Mouse (Mus musculus) CH12.LX (cell line): ENCODE data around the gene Gzmm. TPM values are rescaled to one million over a fixed set of nuclear protein-coding genes. Genes with fewer than 3 reads are reported as not detected.

ENCODE experiments used
- DNase-seq: peaks from one replicate; pipeline ENCODE4 v3.0.0-alpha.2; 2013; ENCODE audit errors: extremely low read depth
- H3K27ac ChIP-seq: 2 replicates; pipeline ENCODE4 v1.5.1; 2012; ENCODE audit warnings: low read depth, mild to moderate bottlenecking, control low read depth, moderate library complexity; ENCODE audit not compliant: insufficient read depth
- H3K27me3 ChIP-seq: replicated peaks from 2 replicates; pipeline ENCODE3; 2012; ENCODE audit warnings: inconsistent platforms
- H3K36me3 ChIP-seq, 2 experiments: replicated peaks in 1 of 2; 2 replicates each; pipeline versions ENCODE3 to v1.6.1; 2012; ENCODE audit warnings: inconsistent platforms in 1 of 2, low read length in 1 of 2, mild to moderate bottlenecking in 1 of 2, mixed read lengths in 1 of 2, moderate library complexity in 1 of 2; ENCODE audit not compliant: control insufficient read depth in 1 of 2, insufficient read depth in 1 of 2
- H3K4me1 ChIP-seq, 2 experiments: 2 replicates each; pipeline ENCODE4 v1.6.1; 2012; ENCODE audit warnings: inconsistent platforms in 1 of 2, moderate library complexity in 1 of 2; ENCODE audit not compliant: insufficient read depth in 2 of 2, control insufficient read depth in 1 of 2
- H3K4me2 ChIP-seq: 2 replicates; pipeline ENCODE4 v1.6.1; 2012; ENCODE audit warnings: low read depth, mild to moderate bottlenecking, control low read depth; ENCODE audit not compliant: poor library complexity, insufficient read depth, severe bottlenecking
- H3K4me3 ChIP-seq, 3 experiments: fragments of 150-350 bp in 1 of 3; sonication (generic) in 1 of 3; replicated peaks in 1 of 3; 2 replicates each; pipeline versions ENCODE3 to v1.5.1; 2011 to 2012; ENCODE audit warnings: low read depth in 2 of 3, low read length in 2 of 3, mild to moderate bottlenecking in 2 of 3, moderate library complexity in 2 of 3, control low read depth in 1 of 3, improper control_type of control experiment in 1 of 3, inconsistent platforms in 1 of 3, mixed read lengths in 1 of 3; ENCODE audit not compliant: poor library complexity in 1 of 3
- H3K79me2 ChIP-seq: replicated peaks from 2 replicates; pipeline ENCODE4 v1.6.1; 2012; ENCODE audit warnings: mild to moderate bottlenecking, moderate library complexity; ENCODE audit not compliant: control insufficient read depth, poor library complexity, insufficient read depth, severe bottlenecking; ENCODE audit errors: extremely low read depth
- H3K9ac ChIP-seq: 2 replicates; pipeline ENCODE4 v1.6.1; 2012; ENCODE audit warnings: low read depth, mild to moderate bottlenecking, control low read depth, moderate library complexity; ENCODE audit not compliant: insufficient read depth
- H3K9me3 ChIP-seq: replicated peaks from 2 replicates; pipeline ENCODE3; 2012; ENCODE audit warnings: low read length, inconsistent platforms, mixed read lengths
- BHLHE40 ChIP-seq: IDR thresholded peaks from 2 replicates; pipeline ENCODE4 v1.6.1; 2011; ENCODE audit warnings: mild to moderate bottlenecking, low read depth, low read length, improper control_type of control experiment
- CHD1 ChIP-seq: IDR thresholded peaks from 2 replicates; pipeline ENCODE4 v1.6.1; 2012; ENCODE audit warnings: low read depth, low read length, improper control_type of control experiment, inconsistent platforms
- E2F4 ChIP-seq: IDR thresholded peaks from 2 replicates; pipeline ENCODE4 v1.6.1; 2011; ENCODE audit warnings: low read depth, low read length, improper control_type of control experiment; ENCODE audit not compliant: insufficient replicate concordance
- EP300 ChIP-seq: IDR thresholded peaks from 2 replicates; pipeline ENCODE4 v1.6.1; 2011; ENCODE audit warnings: low read length, improper control_type of control experiment
- JUN ChIP-seq: IDR thresholded peaks from 2 replicates; pipeline ENCODE4 v1.6.1; 2011; ENCODE audit warnings: low read depth, mild to moderate bottlenecking, low read length, improper control_type of control experiment, moderate library complexity; ENCODE audit not compliant: insufficient read depth
- MAFK ChIP-seq: IDR thresholded peaks from 2 replicates; pipeline ENCODE4 v1.6.1; 2011; ENCODE audit warnings: low read length, improper control_type of control experiment; ENCODE audit not compliant: insufficient replicate concordance
- MAX ChIP-seq: IDR thresholded peaks from 2 replicates; pipeline ENCODE4 v1.6.1; 2011; ENCODE audit warnings: low read length, improper control_type of control experiment
- MEF2A ChIP-seq: IDR thresholded peaks from 2 replicates; pipeline ENCODE4 v1.6.1; 2014; ENCODE audit warnings: low read depth, mild to moderate bottlenecking, inconsistent platforms, low read length, improper control_type of control experiment, borderline replicate concordance
- MXI1 ChIP-seq: IDR thresholded peaks from 2 replicates; pipeline ENCODE4 v1.6.1; 2011; ENCODE audit warnings: mild to moderate bottlenecking, low read depth, low read length, improper control_type of control experiment
- MYC ChIP-seq: IDR thresholded peaks from 2 replicates; pipeline ENCODE4 v1.6.1; 2011; ENCODE audit warnings: low read depth, mild to moderate bottlenecking, improper control_type of control experiment, low read length
- NELFE ChIP-seq: IDR thresholded peaks from 2 replicates; pipeline ENCODE4 v1.6.1; 2011; ENCODE audit warnings: low read depth, low read length, improper control_type of control experiment
- RAD21 ChIP-seq: IDR thresholded peaks from 2 replicates; pipeline ENCODE4 v1.6.1; 2011; ENCODE audit warnings: low read depth, mild to moderate bottlenecking, low read length, improper control_type of control experiment, moderate library complexity
- RCOR1 ChIP-seq: conservative IDR thresholded peaks from 2 replicates; pipeline ENCODE4 v1.6.1; 2012; ENCODE audit warnings: low read depth, mild to moderate bottlenecking, inconsistent platforms, low read length, improper control_type of control experiment
- TCF12 ChIP-seq: IDR thresholded peaks from 2 replicates; pipeline ENCODE4 v1.6.1; 2014; ENCODE audit warnings: low read depth, mild to moderate bottlenecking, inconsistent platforms, low read length, improper control_type of control experiment
- USF2 ChIP-seq: conservative IDR thresholded peaks from 2 replicates; pipeline ENCODE4 v1.6.1; 2011; ENCODE audit warnings: low read depth, low read length, improper control_type of control experiment
- ZMIZ1 ChIP-seq: IDR thresholded peaks from 2 replicates; pipeline ENCODE4 v1.6.1; 2012; ENCODE audit warnings: low read depth, mild to moderate bottlenecking, inconsistent platforms, low read length, improper control_type of control experiment
- ZNF384 ChIP-seq: IDR thresholded peaks from 2 replicates; pipeline ENCODE4 v1.6.1; 2012; ENCODE audit warnings: low read depth, low read length, improper control_type of control experiment, inconsistent platforms
- dilution Hi-C: fragments of 300-500 bp; cut with MboI; formaldehyde crosslinking; loops from 2 replicates; pipeline ENCODE4 v1.14.3; 2020; ENCODE audit warnings: low sequenced_read_pairs; ENCODE audit not compliant: extremely low pct_unique_long_range_greater_than_20kb, extremely low pct_ligation_motif_present
- in situ Hi-C: fragments of 300-500 bp; cut with MboI; formaldehyde crosslinking; loops from 3 replicates; pipeline ENCODE4 v1.14.3; 2019; ENCODE audit warnings: low sequenced_read_pairs, low pct_ligation_motif_present, low pct_unique_long_range_greater_than_20kb, mixed read lengths
- polyA plus RNA-seq: library from polyadenylated mRNA; unstranded; fragments of >175 nt; gene quantifications from 2 replicates; pipeline ENCODE4 v1.2.1, GENCODE M21; 2012; ENCODE audit warnings: low read depth; ENCODE audit not compliant: insufficient read length
- total RNA-seq, 2 experiments: library from RNA; depleted of rRNA; stranded (reverse); fragments of 300-350 nt in 1 of 2; fragments of >200 nt in 1 of 2; gene quantifications; 2 replicates each; pipeline ENCODE4 v1.2.3; 2012 to 2014

Gzmm gene
- total and polyA plus RNA-seq, 3 experiments = 0.17 to 0.73 (median 0.59) TPM

DNA sequence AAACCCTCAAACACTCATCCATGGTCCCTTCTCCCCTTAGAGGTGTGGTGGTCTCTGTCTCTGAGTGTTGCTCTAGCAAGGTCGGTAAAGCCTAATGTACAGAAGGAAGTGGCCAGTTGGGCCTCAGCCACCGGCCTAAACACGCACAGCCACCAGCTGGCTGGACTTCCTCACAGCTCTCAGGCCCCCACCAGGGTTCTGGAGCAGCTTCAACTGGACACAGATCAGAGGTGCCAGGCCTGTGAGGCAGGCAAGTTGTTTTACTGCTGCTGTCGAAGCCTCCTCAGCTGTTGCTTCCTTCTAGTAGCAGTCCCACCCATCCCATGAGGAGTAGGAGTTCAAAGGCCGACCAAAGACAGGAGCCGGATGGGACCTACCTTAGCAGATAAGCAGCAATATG is 9.1 kb downstream of the Gzmm start:
- Histone ChIP-seq H3K4me3 (no peak overlapping the region), H3K36me3 (peaks cover 0 to 2% of the 10 kb centered on the region in 2 experiments), H3K27ac (no peak overlapping the region), H3K27me3 (no peaks in the 10 kb centered on the region), H3K4me1 (peaks cover 0 to 3% of the 10 kb centered on the region in 2 experiments; a peak in 1 of 4 replicates), H3K4me2 (no peak overlapping the region)
- in situ Hi-C loops = no loop called here
- TF ChIP-seq MXI1 (no peak), E2F4 (no peak), MAX (no peak), NELFE (no peak), CHD1 (no peak), RAD21 (no peak), MAFK (no peak), JUN (no peak), MEF2A (no peak), EP300 (no peak), ZNF384 (no peak), TCF12 (no peak), BHLHE40 (no peak), USF2 (no peak)
- TF ChIP-seq, all 38 proteins: peak for 0
- Histone ChIP-seq H3K9ac (no peak overlapping the region), H3K79me2 (no peaks in the 10 kb centered on the region), H3K9me3 (no peaks in the 10 kb centered on the region)
- dilution Hi-C loops = no loop called here
- no peak for DNase-seq

DNA sequence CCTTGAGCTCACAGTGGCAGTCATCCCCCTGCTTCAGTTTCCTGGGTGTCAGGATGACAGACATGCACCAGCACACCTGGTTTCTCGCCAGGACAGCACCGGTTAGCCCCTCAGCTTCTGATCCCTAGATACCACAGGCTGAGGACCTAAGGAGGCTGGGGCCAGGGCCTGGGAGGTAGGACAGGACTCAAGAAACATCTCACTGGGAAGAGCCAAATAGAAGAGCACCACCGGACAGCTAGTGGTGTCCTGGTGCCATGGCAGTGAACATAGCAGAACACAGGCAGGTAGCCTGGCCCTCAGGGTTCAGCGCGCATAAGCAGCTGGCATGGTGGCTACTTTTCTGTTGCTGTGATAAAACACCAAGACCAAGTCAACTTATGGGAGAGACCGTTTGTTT is 9.6 kb downstream of the Gzmm start:
- peaks cover 0 to 4% of the 10 kb centered on the region in 2 experiments; a peak in 1 of 4 replicates for H3K4me1 ChIP-seq
- in situ Hi-C loops = no loop called here
- no peaks in the 10 kb centered on the region for H3K9me3 ChIP-seq
- no peak for TF ChIP-seq RCOR1
- TF ChIP-seq MAX = no peak
- no peak for TF ChIP-seq MYC
- TF ChIP-seq ZNF384 = no peak
- TF ChIP-seq ZMIZ1 = no peak
- H3K27me3 ChIP-seq = no peaks in the 10 kb centered on the region
- dilution Hi-C loops = no loop called here
- DNase-seq = no peak
- H3K4me3 ChIP-seq = no peak overlapping the region
- H3K9ac ChIP-seq = no peak overlapping the region
- H3K4me2 ChIP-seq = no peak overlapping the region
- H3K79me2 ChIP-seq = no peaks in the 10 kb centered on the region
- H3K36me3 ChIP-seq = peaks cover 0 to 2% of the 10 kb centered on the region in 2 experiments
- no peak overlapping the region for H3K27ac ChIP-seq
